Mouse (Mus musculus) cerebellum, postnatal 25 days (tissue): ENCODE data around the gene Gm3045.

Experiments used
- DNase-seq, 2 experiments: peaks; one replicate each; pipeline ENCODE4 v3.0.0; 2021; ENCODE audit warnings: mixed read lengths in 2 of 2

Gm3045 gene

DNA sequence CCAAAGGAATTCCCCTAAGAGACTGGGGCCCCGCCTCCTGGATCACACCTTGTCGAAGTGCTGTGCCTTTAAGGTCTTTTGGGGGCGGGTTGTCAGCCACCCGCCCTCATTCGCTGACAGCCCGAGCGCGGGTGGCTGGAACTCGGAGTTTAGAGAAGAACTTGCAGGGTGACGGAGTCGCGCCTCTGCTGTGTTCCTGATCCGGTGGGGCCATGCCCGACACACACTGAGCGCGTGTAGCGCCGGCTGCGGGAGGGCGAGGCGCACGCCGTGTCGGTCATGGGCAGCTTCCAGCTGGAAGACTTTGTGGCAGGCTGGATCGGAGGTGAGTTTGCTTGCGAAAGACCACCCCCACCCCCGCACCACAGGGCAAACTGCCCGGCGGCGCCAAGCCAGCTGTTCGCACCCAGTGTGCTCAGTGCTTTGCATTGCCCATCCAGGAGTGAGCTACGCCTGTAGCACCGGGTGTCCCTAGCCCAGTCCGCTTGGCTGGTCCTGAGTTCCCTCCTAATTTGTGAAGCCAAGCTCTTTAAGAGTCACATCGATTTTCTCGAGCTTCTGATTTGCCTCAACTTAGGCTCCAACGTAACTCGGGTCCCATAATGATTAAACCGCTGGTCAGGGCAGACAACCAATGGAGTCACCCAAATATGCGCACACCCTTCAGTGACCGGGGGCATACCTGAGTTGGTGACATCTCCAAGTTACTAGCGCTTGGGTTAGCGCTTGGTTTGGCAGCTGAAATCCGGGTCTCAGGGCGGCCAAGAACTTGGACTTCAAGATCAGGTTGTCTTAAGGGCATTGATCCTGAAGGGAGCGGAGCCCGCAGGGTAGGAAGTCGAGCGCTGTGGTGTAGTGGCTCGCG lies 12.0 kb downstream of the Gm3045 start, which contains the start of gene Slc25a48:
Gene Slc25a48 (plus strand): TSS at position 145 of the 865 bp plus-strand sequence.
- DNase-seq = no peak

GRCm38 (mm10) chr13:56443411-56443810 lies 17.0 kb downstream of the Gm3045 start:
- DNase-seq = no peak

GRCm38 (mm10) chr13:56444112-56444511 lies 17.7 kb downstream of the Gm3045 start:
- DNase-seq = no peak

DNA sequence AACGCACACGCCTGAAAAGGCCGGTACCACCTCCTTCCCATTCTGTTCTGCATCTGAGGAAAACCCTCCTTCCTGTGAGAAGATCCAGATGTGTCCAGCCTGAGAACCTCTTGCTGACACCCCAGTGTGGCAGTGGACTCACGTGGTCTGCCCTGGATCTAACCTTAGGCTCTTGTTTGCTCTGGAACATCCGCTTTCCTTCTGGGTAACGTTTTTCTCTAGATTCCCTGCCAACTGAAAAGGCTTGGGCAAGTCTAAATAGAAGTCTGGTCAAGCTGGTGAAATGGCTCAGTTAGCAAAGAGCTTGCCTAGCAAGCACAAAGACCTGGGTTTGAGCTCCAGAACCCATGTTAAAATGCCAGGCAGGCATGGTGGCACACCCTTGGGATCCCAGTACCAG lies 18.6 kb downstream of the Gm3045 start:
- no peak for DNase-seq

DNA sequence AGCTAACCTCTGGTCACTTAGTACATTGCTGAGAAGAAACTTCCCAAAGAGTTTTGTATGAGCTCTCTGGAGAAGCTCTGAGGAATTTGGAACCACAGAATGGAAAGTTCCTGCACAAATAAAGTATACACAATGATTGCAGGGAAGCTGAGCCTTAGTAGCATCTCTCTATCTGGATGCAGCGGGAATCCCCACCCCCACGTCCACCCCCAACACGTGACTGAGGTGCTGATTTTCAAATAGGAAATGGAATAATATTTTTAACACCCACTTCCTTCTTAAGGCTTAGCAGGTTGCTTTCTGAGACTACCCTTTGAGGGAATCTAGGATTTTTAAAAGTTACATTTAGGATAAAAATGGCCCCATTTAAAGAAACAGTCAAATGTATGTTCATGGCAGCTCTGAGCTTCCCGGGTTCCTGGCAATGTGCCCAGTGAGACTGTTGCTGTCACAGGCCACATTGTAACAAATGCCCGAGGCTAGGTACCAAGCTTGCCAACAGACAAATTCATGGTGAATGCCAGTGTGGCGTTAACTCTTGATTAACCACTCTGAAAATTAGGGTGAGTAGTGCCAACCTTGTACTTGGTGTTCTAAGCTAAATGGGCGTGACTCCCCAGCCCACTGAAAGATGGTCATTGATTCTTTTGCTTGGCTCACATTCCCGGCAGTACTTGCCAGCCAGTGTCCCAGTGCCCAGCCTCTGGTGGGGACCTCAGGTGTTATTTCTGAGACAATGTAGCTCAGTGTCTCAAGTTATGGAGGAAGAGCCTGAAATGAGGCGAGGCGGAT lies 23.0 kb downstream of the Gm3045 start:
- peak; percentile 61 to 83 for DNase-seq

- no peak for DNase-seq
Observed at GRCm38 (mm10) chr13:56450035-56450434, 23.6 kb downstream of the Gm3045 start.

GRCm38 (mm10) chr13:56458001-56458400 lies 31.6 kb downstream of the Gm3045 start:
- no peak for DNase-seq

GRCm38 (mm10) chr13:56461460-56461859 lies 35.1 kb downstream of the Gm3045 start:
- DNase-seq = no peak

GRCm38 (mm10) chr13:56462791-56463190 lies 36.4 kb downstream of the Gm3045 start:
- DNase-seq = no peak

- DNase-seq = no peak
Observed at GRCm38 (mm10) chr13:56463261-56463660, 36.9 kb downstream of the Gm3045 start.

GRCm38 (mm10) chr13:56463750-56464149 lies 37.4 kb downstream of the Gm3045 start:
- DNase-seq = no peak

GRCm38 (mm10) chr13:56467786-56468185 lies 41.4 kb downstream of the Gm3045 start:
- DNase-seq = no peak

- no peak for DNase-seq
Observed at GRCm38 (mm10) chr13:56468536-56468935, 42.1 kb downstream of the Gm3045 start.

- DNase-seq = no peak
Observed at GRCm38 (mm10) chr13:56471211-56471610, 44.8 kb downstream of the Gm3045 start.

DNA sequence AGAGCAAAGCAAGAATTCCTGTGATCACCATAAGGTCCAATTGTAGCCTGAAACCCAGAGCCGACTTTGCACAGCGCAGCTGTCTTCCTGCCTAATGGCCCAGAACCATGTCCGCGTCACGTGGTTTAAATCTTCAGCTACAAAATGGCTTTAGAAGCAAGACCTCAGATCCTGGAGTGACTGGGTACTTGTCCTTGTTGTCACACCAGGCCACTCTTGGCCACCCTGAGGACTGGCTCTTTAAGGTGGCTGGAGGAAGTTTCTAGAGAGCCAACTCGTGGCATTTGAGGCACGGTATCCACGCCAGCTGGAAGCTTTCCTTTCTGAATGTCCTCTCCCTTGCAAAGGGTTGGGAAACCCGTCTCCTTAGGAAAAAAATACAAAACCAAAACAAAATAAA lies 45.6 kb downstream of the Gm3045 start:
- DNase-seq = peak in 1 of 2 experiments; percentile 28

GRCm38 (mm10) chr13:56472661-56473060 lies 46.3 kb downstream of the Gm3045 start:
- DNase-seq = no peak

- peak; percentile 49 to 67 for DNase-seq
Observed at GRCm38 (mm10) chr13:56475363-56475762, 49.0 kb downstream of the Gm3045 start.

DNA sequence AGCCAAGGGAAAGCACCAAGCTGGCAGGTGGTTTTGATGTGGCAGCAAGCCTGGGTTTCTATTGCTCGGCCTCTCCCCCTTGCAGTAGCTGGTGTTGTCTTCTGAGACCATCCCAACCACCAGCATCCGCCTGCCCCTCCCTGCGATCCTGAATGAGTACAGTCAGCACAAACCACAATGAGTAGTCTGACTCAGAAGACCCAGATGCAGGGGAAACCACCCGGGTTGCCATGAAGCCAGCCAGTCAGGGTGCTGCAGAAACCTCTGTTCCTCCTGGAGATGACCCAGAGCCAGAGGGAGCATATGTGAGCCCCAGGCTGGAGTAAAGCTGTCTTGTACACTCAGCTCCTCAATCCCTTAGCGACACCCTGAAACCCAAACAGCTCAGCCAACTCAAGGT lies 50.4 kb downstream of the Gm3045 start:
- no peak for DNase-seq

DNA sequence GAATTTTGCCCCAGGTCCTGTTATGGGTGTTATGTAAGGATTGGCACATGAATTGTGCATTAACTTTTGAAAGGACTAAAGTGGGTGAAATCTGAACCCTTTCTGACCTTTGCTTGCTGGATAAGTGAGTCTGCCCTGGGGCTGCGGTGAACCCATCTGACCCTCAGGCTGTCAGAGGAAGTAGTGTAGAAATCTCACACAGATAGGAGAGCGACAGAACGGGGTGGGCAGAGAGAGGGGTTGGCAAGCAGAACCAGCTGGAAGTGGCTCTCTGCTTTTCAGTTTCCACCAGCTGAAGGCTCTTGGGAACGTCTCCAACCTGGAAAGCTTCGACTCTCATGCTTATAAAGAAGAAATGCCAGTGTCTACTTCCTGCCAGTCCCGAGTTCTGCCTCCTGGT lies 50.9 kb downstream of the Gm3045 start:
- DNase-seq = peak in 1 of 2 experiments; percentile 14

- peak in 1 of 2 experiments; percentile 35 for DNase-seq
Observed at GRCm38 (mm10) chr13:56478027-56478426, 51.6 kb downstream of the Gm3045 start.

DNA sequence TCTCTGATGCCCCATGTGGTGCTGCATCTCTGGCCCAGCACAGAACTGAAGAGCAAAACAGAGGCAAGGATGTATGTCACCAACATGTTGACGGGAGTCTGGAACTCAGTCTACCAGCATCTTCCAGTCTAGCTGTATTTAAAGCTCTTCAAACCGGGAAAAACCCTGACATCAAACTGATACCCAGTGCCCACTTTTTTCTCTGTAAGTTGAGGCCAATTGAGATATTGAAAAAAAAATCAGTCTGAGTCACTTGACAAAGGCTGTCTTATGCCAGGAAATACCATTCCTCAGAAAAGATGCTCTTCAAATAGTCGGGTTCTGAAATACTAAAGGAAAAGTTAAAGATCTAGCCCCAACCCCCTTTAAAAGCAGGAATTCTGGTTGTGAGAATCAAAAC lies 55.8 kb downstream of the Gm3045 start, which contains the start of gene Il9:
Gene Il9 (minus strand): TSS at position 101 of the 400 bp plus-strand sequence.
- no peak for DNase-seq
